Mouse (Mus musculus) layer of hippocampus, postnatal 36 days (tissue): ENCODE data around the gene Prps1l3. TPM values are rescaled to one million over a fixed set of nuclear protein-coding genes. Genes with fewer than 3 reads are reported as not detected.

ENCODE experiments used
- DNase-seq, 2 experiments: peaks; one replicate each; pipeline ENCODE4 v3.0.0; 2022
- total RNA-seq, 2 experiments: library from RNA; stranded (reverse); gene quantifications; 2 replicates each; pipeline ENCODE4 v1.2.3; 2021

Gene Prps1l3
- total RNA-seq, 2 experiments from 2014 or later: 17.5 to 20.0 TPM

DNA sequence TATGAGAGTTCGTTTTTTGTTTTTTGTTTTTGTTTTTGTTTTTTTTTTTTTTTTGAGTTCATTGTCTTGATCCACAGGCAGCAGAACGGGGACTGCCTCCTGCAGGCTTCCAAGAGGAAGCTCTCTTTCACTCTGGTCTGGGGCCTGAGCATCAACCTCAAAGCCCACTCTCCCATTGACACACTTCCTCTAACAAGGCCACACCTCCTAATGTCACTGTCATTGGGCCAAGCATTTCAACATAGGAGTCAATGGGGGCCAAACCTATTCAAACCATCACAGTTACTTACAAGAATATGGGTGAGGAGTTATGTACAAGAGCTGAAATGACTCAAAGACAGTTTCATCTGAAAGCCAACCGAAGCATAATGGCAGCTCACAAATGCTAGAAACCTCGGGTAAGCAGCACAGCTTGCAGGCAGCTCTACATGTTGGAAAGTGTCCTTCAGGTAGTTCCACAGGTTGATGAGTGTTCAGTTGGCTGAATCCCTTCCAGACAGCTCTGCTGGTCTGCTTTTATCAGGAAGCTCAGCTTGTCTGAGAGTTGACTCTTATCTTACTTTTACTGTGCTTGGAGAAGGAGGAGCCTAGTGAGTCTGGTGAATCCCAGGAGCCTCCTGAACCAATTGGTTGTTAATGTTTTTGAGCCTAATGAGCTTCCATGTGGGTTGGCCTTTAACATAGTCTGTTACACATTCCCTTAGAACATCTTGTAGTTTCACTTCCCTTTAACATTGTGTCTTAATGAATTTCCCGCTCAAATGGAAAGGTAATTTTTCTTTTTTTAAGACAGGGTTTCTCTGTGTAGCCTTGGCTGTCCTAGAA is 13.7 kb downstream of the Prps1l3 start:
- DNase-seq: no peak

- no peak for DNase-seq
Observed at GRCm38 (mm10) chr12:57258572-57258971, 28.4 kb downstream of the Prps1l3 start.

- DNase-seq: no peak
Observed at GRCm38 (mm10) chr12:57275456-57275855, 45.2 kb downstream of the Prps1l3 start.

- DNase-seq: no peak
Observed at GRCm38 (mm10) chr12:57281155-57282114, 51.2 kb downstream of the Prps1l3 start.

- no peak for DNase-seq
Observed at GRCm38 (mm10) chr12:57285303-57286059, 55.3 kb downstream of the Prps1l3 start.

Other genes starting within 250 kb of the Prps1l3 start
- gene Slc25a21, start 32.9 kb upstream of the Prps1l3 start, total RNA-seq: under 1 TPM; 0.35 to 0.91 TPM
- 1 to 10 TPM; 6.2 to 7.9 TPM for gene Mipol1, start within 50 bp of the Prps1l3 start, total RNA-seq